Comparison of ENCODE assay signal across 13 mouse cellular contexts in genomic region chr15:63484217-63484887, GRCm38 (mm10).
DNase-seq lines count a peak whose midpoint lies in the region; ATAC-seq and TF ChIP-seq lines count a peak whose summit lies in the region.
"Had no signal": no experiment of that assay in that cellular context is flagged by ENCODE, and none has a peak within 500 bp of the region (broad histone marks: within the 10 kb centered on the region; RNA-seq: fewer than 3 reads in every experiment).

No protein-coding gene starts in this region.

- H3K4me3 ChIP-seq in lung, postnatal 0 days (ENCODE audit: low read depth, low read length), result no peak overlapping the region
- H3K4me3 ChIP-seq in embryonic fibroblast, embryonic 13.5 days (ENCODE audit: insufficient read depth, low read length), result no peak overlapping the region
- H3K4me3 ChIP-seq in kidney, embryonic 14.5 days (ENCODE audit: low read length), result no peak overlapping the region
- no peak overlapping the region for H3K4me3 ChIP-seq in stomach, postnatal 0 days (ENCODE audit: low read depth, low read length)
- H3K4me3 ChIP-seq in forebrain, embryonic 11.5 days (ENCODE audit: low read depth, low read length), result no peak overlapping the region
- H3K4me3 ChIP-seq in hindbrain, embryonic 12.5 days, result no peak overlapping the region
- H3K4me3 ChIP-seq: erythroblast, embryonic 14.5 days had no signal

- peak overlapping the region; percentile 6 for H3K4me2 ChIP-seq in lung, postnatal 0 days (replicated peaks; ENCODE audit: low read depth, low read length)
- no peak overlapping the region for H3K4me2 ChIP-seq in kidney, embryonic 14.5 days (replicated peaks; ENCODE audit: low read depth, low read length)
- no peak overlapping the region for H3K4me2 ChIP-seq in stomach, postnatal 0 days (replicated peaks; ENCODE audit: low read depth)
- H3K4me2 ChIP-seq in forebrain, embryonic 11.5 days (ENCODE audit: low read depth, low read length, severe bottlenecking), result no peak overlapping the region
- H3K4me2 ChIP-seq in hindbrain, embryonic 12.5 days (replicated peaks), result no peak overlapping the region
- H3K4me2 ChIP-seq: liver, embryonic 11.5 days had no signal

- H3K27me3 ChIP-seq in lung, postnatal 0 days (replicated peaks; ENCODE audit: insufficient read depth, low read length), result no peaks in the 10 kb centered on the region
- H3K27me3 ChIP-seq in kidney, embryonic 14.5 days (ENCODE audit: control insufficient read depth, insufficient read depth, low read length), result no peaks in the 10 kb centered on the region
- no peaks in the 10 kb centered on the region for H3K27me3 ChIP-seq in stomach, postnatal 0 days (ENCODE audit: control insufficient read depth, insufficient read depth, low read length)
- no peaks in the 10 kb centered on the region for H3K27me3 ChIP-seq in forebrain, embryonic 11.5 days (ENCODE audit: control insufficient read depth, insufficient read depth, low read length)
- no peaks in the 10 kb centered on the region for H3K27me3 ChIP-seq in hindbrain, embryonic 12.5 days

- H3K27ac ChIP-seq in lung, postnatal 0 days (ENCODE audit: low read length), result no peak overlapping the region
- peak overlapping the region; percentile 73 for H3K27ac ChIP-seq in embryonic fibroblast, embryonic 13.5 days (ENCODE audit: insufficient read depth, low read length)
- H3K27ac ChIP-seq in kidney, embryonic 14.5 days (ENCODE audit: low read depth, low read length), result peak overlapping the region; percentile 51; the same call in 1 of the 2 replicates
- peak overlapping the region; percentile 41; the same call in 1 of the 2 replicates for H3K27ac ChIP-seq in stomach, postnatal 0 days (replicated peaks)
- H3K27ac ChIP-seq in forebrain, embryonic 11.5 days (ENCODE audit: low read depth, low read length), result no peak overlapping the region
- H3K27ac ChIP-seq in hindbrain, embryonic 12.5 days, result no peak overlapping the region

- ATAC-seq in lung, postnatal 0 days, result peak; percentile 77
- ATAC-seq in kidney, embryonic 14.5 days (ENCODE audit: low FRiP score, low TSS enrichment), result peak; percentile 95
- peak; percentile 79; the same call in 1 of the 2 replicates for ATAC-seq in stomach, postnatal 0 days (ENCODE audit: low FRiP score, low TSS enrichment)
- ATAC-seq in forebrain, embryonic 11.5 days (replicated peaks; ENCODE audit: low FRiP score), result no peak
- no peak for ATAC-seq in hindbrain, embryonic 12.5 days (ENCODE audit: low FRiP score)
- ATAC-seq: midbrain, embryonic 16.5 days had no signal

- no peak for TF ChIP-seq CTCF in lung, postnatal 0 days (IDR thresholded peaks at IDR 0.05)
- no peak for TF ChIP-seq CTCF in embryonic fibroblast, embryonic 13.5 days (IDR thresholded peaks at IDR 0.05; ENCODE audit: borderline replicate concordance, insufficient read depth, low read length)
- no peak for TF ChIP-seq CTCF in stomach, postnatal 0 days (IDR thresholded peaks at IDR 0.05; ENCODE audit: low read depth)

- peak; percentile 49; the same call in 1 of the 2 replicates for TF ChIP-seq EP300 in lung, postnatal 0 days (IDR thresholded peaks at IDR 0.05)
- TF ChIP-seq EP300 in stomach, postnatal 0 days (optimal IDR thresholded peaks at IDR 0.05), result no peak

- no peaks in the 10 kb centered on the region for H3K36me3 ChIP-seq in lung, postnatal 0 days (ENCODE audit: insufficient read depth, low read length)
- H3K36me3 ChIP-seq in kidney, embryonic 14.5 days (ENCODE audit: control insufficient read depth, insufficient read depth, low read length), result no peaks in the 10 kb centered on the region
- no peaks in the 10 kb centered on the region for H3K36me3 ChIP-seq in stomach, postnatal 0 days (ENCODE audit: control insufficient read depth, insufficient read depth, low read length)
- no peaks in the 10 kb centered on the region for H3K36me3 ChIP-seq in forebrain, embryonic 11.5 days (ENCODE audit: control insufficient read depth, insufficient read depth, low read length)
- no peaks in the 10 kb centered on the region for H3K36me3 ChIP-seq in hindbrain, embryonic 12.5 days

- H3K9ac ChIP-seq in lung, postnatal 0 days (replicated peaks; ENCODE audit: low read depth), result no peak overlapping the region
- H3K9ac ChIP-seq in kidney, embryonic 14.5 days (ENCODE audit: low read depth, low read length), result no peak overlapping the region
- no peak overlapping the region for H3K9ac ChIP-seq in stomach, postnatal 0 days (ENCODE audit: low read length)
- no peak overlapping the region for H3K9ac ChIP-seq in forebrain, embryonic 11.5 days (ENCODE audit: low read length)
- no peak overlapping the region for H3K9ac ChIP-seq in hindbrain, embryonic 12.5 days

- 0 out of 2 replicates have a peak, but pooled peaks cover 5% of the 10 kb centered on the region for H3K4me1 ChIP-seq in lung, postnatal 0 days (ENCODE audit: insufficient read depth, low read depth, low read length)
- H3K4me1 ChIP-seq in embryonic fibroblast, embryonic 13.5 days (ENCODE audit: control insufficient read depth, insufficient read depth, low read length), result peaks cover 2% of the 10 kb centered on the region; the same call in 1 of the 2 replicates
- no peaks in the 10 kb centered on the region for H3K4me1 ChIP-seq in kidney, embryonic 14.5 days (ENCODE audit: control insufficient read depth, insufficient read depth, low read length)
- H3K4me1 ChIP-seq in stomach, postnatal 0 days (replicated peaks; ENCODE audit: control insufficient read depth, insufficient read depth), result no peaks in the 10 kb centered on the region
- no peaks in the 10 kb centered on the region for H3K4me1 ChIP-seq in forebrain, embryonic 11.5 days (replicated peaks; ENCODE audit: control insufficient read depth, insufficient read depth, low read length)
- no peaks in the 10 kb centered on the region for H3K4me1 ChIP-seq in hindbrain, embryonic 12.5 days

- no peak for TF ChIP-seq POLR2A in embryonic fibroblast, embryonic 13.5 days (IDR thresholded peaks at IDR 0.05; ENCODE audit: low read depth, low read length)

- DNase-seq in lung, postnatal 0 days (ENCODE audit: low spot score), result peak; percentile 54
- DNase-seq in lung, postnatal 36 days, result no peak
- DNase-seq in stomach, postnatal 0 days (ENCODE audit: low spot score), result no peak
- DNase-seq in forebrain, embryonic 11.5 days (ENCODE audit: low spot score), result no peak
- DNase-seq in c-Kit-positive CD71-positive TER-119-positive erythroid progenitor cells, embryonic 14.5 days (ENCODE audit: low spot score), result no peak
- DNase-seq: gastrocnemius, postnatal 36 days; thymus, postnatal 36 days had no signal

- WGBS in lung, postnatal 0 days, result 6% methylated on average over 4 of the region's 4 CpGs
- 11% methylated on average over 4 of the region's 4 CpGs for WGBS in kidney, embryonic 14.5 days
- 5% methylated on average over 4 of the region's 4 CpGs for WGBS in stomach, postnatal 0 days
- 52% methylated on average over 4 of the region's 4 CpGs for WGBS in forebrain, embryonic 11.5 days
- WGBS in hindbrain, embryonic 12.5 days, result 61% methylated on average over 4 of the region's 4 CpGs

- no peaks in the 10 kb centered on the region for H3K9me3 ChIP-seq in lung, postnatal 0 days (ENCODE audit: low read length)
- no peaks in the 10 kb centered on the region for H3K9me3 ChIP-seq in kidney, embryonic 14.5 days (ENCODE audit: control insufficient read depth, low read length)
- H3K9me3 ChIP-seq in stomach, postnatal 0 days (ENCODE audit: control insufficient read depth, low read length), result no peaks in the 10 kb centered on the region
- no peaks in the 10 kb centered on the region for H3K9me3 ChIP-seq in forebrain, embryonic 11.5 days (ENCODE audit: control insufficient read depth, low read length)
- H3K9me3 ChIP-seq in hindbrain, embryonic 12.5 days (replicated peaks), result no peaks in the 10 kb centered on the region

Comparison
In these comparisons a context has a peak if more than half of its experiments do, and no peak if none do; other contexts are left out.
1. ATAC-seq: peak in lung, postnatal 0 days (single experiment), kidney, embryonic 14.5 days (single experiment) and stomach, postnatal 0 days (single experiment); none in forebrain, embryonic 11.5 days (single experiment) and hindbrain, embryonic 12.5 days (single experiment).
2. H3K27ac ChIP-seq: peak in embryonic fibroblast, embryonic 13.5 days (single experiment), kidney, embryonic 14.5 days (single experiment) and stomach, postnatal 0 days (single experiment); none in lung, postnatal 0 days (single experiment), forebrain, embryonic 11.5 days (single experiment) and hindbrain, embryonic 12.5 days (single experiment).